Comparison of ENCODE assay signal across 26 mouse cellular contexts in the genomic region with DNA sequence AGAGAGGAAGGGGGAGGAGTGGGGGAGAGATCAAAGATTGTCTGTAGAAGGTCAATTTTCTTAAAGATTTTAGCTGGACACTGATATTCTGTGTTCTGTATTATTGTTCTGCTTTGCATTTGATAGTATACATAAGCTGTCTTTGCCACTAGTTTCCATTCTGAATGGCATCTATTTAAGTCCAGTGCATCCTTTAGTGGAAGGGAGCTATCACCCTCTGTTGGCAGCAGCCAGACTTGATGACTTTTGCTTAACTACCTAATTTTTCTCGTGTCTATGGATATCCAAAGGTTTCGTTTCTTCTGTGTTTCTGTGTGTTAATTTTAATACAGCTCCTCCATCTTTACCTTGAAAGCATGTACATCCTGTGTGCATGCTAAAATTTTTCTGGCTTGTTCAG.
DNase-seq lines count a peak whose midpoint lies in the region; ATAC-seq and TF ChIP-seq lines count a peak whose summit lies in the region.
"Had no signal": no experiment of that assay in that cellular context is flagged by ENCODE, and none has a peak within 500 bp of the region (broad histone marks: within the 10 kb centered on the region; RNA-seq: fewer than 3 reads in every experiment).

No protein-coding gene starts in this region.

- 81% methylated on average over 2 of the region's 2 CpGs for WGBS in forebrain, postnatal 0 days
- WGBS in forebrain, embryonic 11.5 days: 90% methylated on average over 2 of the region's 2 CpGs
- WGBS in intestine, postnatal 0 days: 80% methylated on average over 2 of the region's 2 CpGs
- WGBS in intestine, embryonic 16.5 days: 83% methylated on average over 2 of the region's 2 CpGs
- WGBS in lung, postnatal 0 days: 74% methylated on average over 2 of the region's 2 CpGs

- ATAC-seq in forebrain, postnatal 0 days: no peak
- no peak for ATAC-seq in forebrain, embryonic 11.5 days (replicated peaks; ENCODE audit: low FRiP score)
- no peak for ATAC-seq in intestine, postnatal 0 days
- no peak for ATAC-seq in intestine, embryonic 16.5 days
- no peak for ATAC-seq in lung, postnatal 0 days

- no peaks in the 10 kb centered on the region for H3K36me3 ChIP-seq in forebrain, postnatal 0 days (ENCODE audit: insufficient read depth)
- H3K36me3 ChIP-seq in forebrain, embryonic 11.5 days (ENCODE audit: control insufficient read depth, insufficient read depth, low read length): no peaks in the 10 kb centered on the region
- no peaks in the 10 kb centered on the region for H3K36me3 ChIP-seq in intestine, postnatal 0 days (ENCODE audit: control insufficient read depth, insufficient read depth)
- H3K36me3 ChIP-seq in intestine, embryonic 16.5 days (ENCODE audit: control insufficient read depth, insufficient read depth, low read length): no peaks in the 10 kb centered on the region
- no peaks in the 10 kb centered on the region for H3K36me3 ChIP-seq in lung, postnatal 0 days (ENCODE audit: insufficient read depth, low read length)
- H3K36me3 ChIP-seq: embryonic facial prominence, embryonic 10.5 days; embryonic facial prominence, embryonic 15.5 days; forebrain, embryonic 15.5 days; kidney, embryonic 15.5 days; limb, embryonic 13.5 days; neural tube, embryonic 13.5 days had no signal

- H3K9me3 ChIP-seq in forebrain, postnatal 0 days (ENCODE audit: low read length): no peaks in the 10 kb centered on the region
- H3K9me3 ChIP-seq in forebrain, embryonic 11.5 days (ENCODE audit: control insufficient read depth, low read length): no peaks in the 10 kb centered on the region
- no peaks in the 10 kb centered on the region for H3K9me3 ChIP-seq in intestine, postnatal 0 days (ENCODE audit: control insufficient read depth)
- H3K9me3 ChIP-seq in intestine, embryonic 16.5 days (ENCODE audit: control insufficient read depth, low read length): no peaks in the 10 kb centered on the region
- H3K9me3 ChIP-seq in lung, postnatal 0 days (ENCODE audit: low read length): no peaks in the 10 kb centered on the region
- H3K9me3 ChIP-seq: embryonic facial prominence, embryonic 10.5 days; embryonic facial prominence, embryonic 15.5 days; forebrain, embryonic 15.5 days; kidney, embryonic 15.5 days; limb, embryonic 13.5 days; neural tube, embryonic 13.5 days had no signal

- no peak for DNase-seq in forebrain, postnatal 0 days
- no peak for DNase-seq in forebrain, embryonic 11.5 days (ENCODE audit: low spot score)
- no peak for DNase-seq in lung, postnatal 0 days (ENCODE audit: low spot score)
- DNase-seq in lung, postnatal 25 days (ENCODE audit: low spot score): no peak
- DNase-seq in brain, embryonic 14.5 days (ENCODE audit: low read depth): peak; percentile 59
- no peak for DNase-seq in gastrocnemius, postnatal 10 days
- DNase-seq: adrenal gland, postnatal 25 days; cerebellum, adult 2 months; cerebellum, postnatal 14 days; gastrocnemius, postnatal 14 days; heart, adult 18-20 months; kidney, adult 11 months; kidney, postnatal 36 days; right cerebral cortex, postnatal 4 days; thymus, adult 2 months; thymus, postnatal 36 days had no signal

- TF ChIP-seq EP300 in lung, postnatal 0 days (IDR thresholded peaks at IDR 0.05): no peak

- H3K27me3 ChIP-seq in forebrain, postnatal 0 days (ENCODE audit: insufficient read depth, low read length): no peaks in the 10 kb centered on the region
- H3K27me3 ChIP-seq in forebrain, embryonic 11.5 days (ENCODE audit: control insufficient read depth, insufficient read depth, low read length): no peaks in the 10 kb centered on the region
- H3K27me3 ChIP-seq in intestine, postnatal 0 days (replicated peaks; ENCODE audit: control insufficient read depth, insufficient read depth, low read length): no peaks in the 10 kb centered on the region
- no peaks in the 10 kb centered on the region for H3K27me3 ChIP-seq in intestine, embryonic 16.5 days (replicated peaks; ENCODE audit: control insufficient read depth, insufficient read depth, low read length)
- no peaks in the 10 kb centered on the region for H3K27me3 ChIP-seq in lung, postnatal 0 days (replicated peaks; ENCODE audit: insufficient read depth, low read length)
- H3K27me3 ChIP-seq: embryonic facial prominence, embryonic 15.5 days; forebrain, embryonic 15.5 days; kidney, embryonic 15.5 days; limb, embryonic 13.5 days; neural tube, embryonic 13.5 days had no signal

- peak; percentile 52 for TF ChIP-seq CTCF in forebrain, postnatal 0 days (IDR thresholded peaks at IDR 0.05; ENCODE audit: low read depth)
- TF ChIP-seq CTCF in intestine, postnatal 0 days (IDR thresholded peaks at IDR 0.05; ENCODE audit: low read depth): peak; percentile 45
- peak; percentile 24; the same call in 1 of the 2 replicates for TF ChIP-seq CTCF in lung, postnatal 0 days (IDR thresholded peaks at IDR 0.05)
- peak; percentile 25; the same call in 1 of the 2 replicates for TF ChIP-seq CTCF in brain, embryonic 14.5 days (IDR thresholded peaks at IDR 0.05; ENCODE audit: borderline replicate concordance, extremely low read depth, insufficient read depth, insufficient read length)

- no peak for TF ChIP-seq POLR2A in brain, embryonic 14.5 days (IDR thresholded peaks at IDR 0.05; ENCODE audit: borderline replicate concordance, extremely low read depth, insufficient read depth, insufficient read length, poor library complexity, severe bottlenecking)

- H3K4me2 ChIP-seq in forebrain, postnatal 0 days (ENCODE audit: low read depth): no peak overlapping the region
- no peak overlapping the region for H3K4me2 ChIP-seq in forebrain, embryonic 11.5 days (ENCODE audit: low read depth, low read length, severe bottlenecking)
- H3K4me2 ChIP-seq in intestine, postnatal 0 days (replicated peaks; ENCODE audit: low read depth): no peak overlapping the region
- no peak overlapping the region for H3K4me2 ChIP-seq in intestine, embryonic 16.5 days (ENCODE audit: low read depth, low read length)
- H3K4me2 ChIP-seq in lung, postnatal 0 days (replicated peaks; ENCODE audit: low read depth, low read length): no peak overlapping the region
- H3K4me2 ChIP-seq: embryonic facial prominence, embryonic 15.5 days; forebrain, embryonic 15.5 days; heart, embryonic 11.5 days; kidney, embryonic 15.5 days; limb, embryonic 13.5 days; liver, embryonic 11.5 days; neural tube, embryonic 13.5 days had no signal

- no peak overlapping the region for H3K9ac ChIP-seq in forebrain, postnatal 0 days
- H3K9ac ChIP-seq in forebrain, embryonic 11.5 days (ENCODE audit: low read length): no peak overlapping the region
- no peak overlapping the region for H3K9ac ChIP-seq in intestine, postnatal 0 days (ENCODE audit: low read depth, low read length)
- no peak overlapping the region for H3K9ac ChIP-seq in intestine, embryonic 16.5 days (ENCODE audit: low read depth, low read length)
- H3K9ac ChIP-seq in lung, postnatal 0 days (replicated peaks; ENCODE audit: low read depth): no peak overlapping the region
- H3K9ac ChIP-seq: embryonic facial prominence, embryonic 15.5 days; forebrain, embryonic 15.5 days; kidney, embryonic 15.5 days; limb, embryonic 13.5 days; neural tube, embryonic 13.5 days had no signal

- no peak overlapping the region for H3K4me3 ChIP-seq in forebrain, postnatal 0 days (ENCODE audit: low read depth, low read length)
- no peak overlapping the region for H3K4me3 ChIP-seq in forebrain, embryonic 11.5 days (ENCODE audit: low read depth, low read length)
- no peak overlapping the region for H3K4me3 ChIP-seq in intestine, postnatal 0 days (ENCODE audit: low read depth, low read length)
- H3K4me3 ChIP-seq in intestine, embryonic 16.5 days (ENCODE audit: low read length): no peak overlapping the region
- H3K4me3 ChIP-seq in lung, postnatal 0 days (ENCODE audit: low read depth, low read length): no peak overlapping the region
- H3K4me3 ChIP-seq: embryonic facial prominence, embryonic 10.5 days; embryonic facial prominence, embryonic 15.5 days; forebrain, embryonic 15.5 days; kidney, embryonic 15.5 days; limb, embryonic 13.5 days; neural tube, embryonic 13.5 days had no signal

- H3K4me1 ChIP-seq in forebrain, postnatal 0 days (ENCODE audit: insufficient read depth): no peaks in the 10 kb centered on the region
- no peaks in the 10 kb centered on the region for H3K4me1 ChIP-seq in forebrain, embryonic 11.5 days (replicated peaks; ENCODE audit: control insufficient read depth, insufficient read depth, low read length)
- H3K4me1 ChIP-seq in intestine, postnatal 0 days (replicated peaks; ENCODE audit: control insufficient read depth, insufficient read depth, low read length): no peaks in the 10 kb centered on the region
- no peaks in the 10 kb centered on the region for H3K4me1 ChIP-seq in intestine, embryonic 16.5 days (ENCODE audit: control insufficient read depth, insufficient read depth, low read length)
- H3K4me1 ChIP-seq in lung, postnatal 0 days (ENCODE audit: insufficient read depth, low read depth, low read length): no peaks in the 10 kb centered on the region
- H3K4me1 ChIP-seq: embryonic facial prominence, embryonic 10.5 days; embryonic facial prominence, embryonic 15.5 days; forebrain, embryonic 15.5 days; kidney, embryonic 15.5 days; limb, embryonic 13.5 days; neural tube, embryonic 13.5 days had no signal

- H3K27ac ChIP-seq in forebrain, postnatal 0 days (ENCODE audit: low read depth, low read length): no peak overlapping the region
- H3K27ac ChIP-seq in forebrain, embryonic 11.5 days (ENCODE audit: low read depth, low read length): no peak overlapping the region
- H3K27ac ChIP-seq in intestine, postnatal 0 days (ENCODE audit: low read depth, low read length): no peak overlapping the region
- H3K27ac ChIP-seq in intestine, embryonic 16.5 days (ENCODE audit: low read length): no peak overlapping the region
- no peak overlapping the region for H3K27ac ChIP-seq in lung, postnatal 0 days (ENCODE audit: low read length)
- H3K27ac ChIP-seq: embryonic facial prominence, embryonic 10.5 days; embryonic facial prominence, embryonic 15.5 days; forebrain, embryonic 15.5 days; kidney, embryonic 15.5 days; limb, embryonic 13.5 days; neural tube, embryonic 13.5 days had no signal
